9 mouse cellular contexts compared by ENCODE assay signal in the genomic region with DNA sequence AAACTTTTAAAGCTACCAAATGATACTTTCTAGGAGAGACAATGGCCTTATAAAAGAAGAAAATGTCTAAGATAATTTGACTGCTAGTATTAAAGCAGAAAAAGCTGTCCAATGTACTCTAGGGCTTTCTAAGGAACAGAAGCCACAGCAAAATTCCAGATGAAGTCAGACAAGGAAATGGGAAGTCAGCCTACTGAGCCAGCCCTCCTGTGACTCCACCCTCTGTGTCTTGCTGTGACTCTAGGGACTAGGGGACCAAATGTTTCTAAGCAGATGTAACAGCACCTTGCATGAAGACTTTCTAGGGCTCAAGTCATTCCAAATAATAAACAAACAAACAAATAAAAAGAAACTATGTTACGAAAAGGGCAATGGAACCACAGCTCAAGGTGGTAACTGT.
A peak's percentile ranks its signal among the peaks of the same experiment; 100 is the strongest.
DNase-seq lines count a peak whose midpoint lies in the region; ATAC-seq and TF ChIP-seq lines count a peak whose summit lies in the region.
"Had no signal": no experiment of that assay in that cellular context is flagged by ENCODE, and none has a peak within 500 bp of the region (broad histone marks: within the 10 kb centered on the region; RNA-seq: fewer than 3 reads in every experiment).

No protein-coding gene starts in this region.

- no peak for ATAC-seq in heart, embryonic 11.5 days (replicated peaks; ENCODE audit: insufficient number of reproducible peaks, low FRiP score, low TSS enrichment)
- ATAC-seq in forebrain, embryonic 16.5 days: peak; percentile 58
- no peak for ATAC-seq in midbrain, embryonic 14.5 days (ENCODE audit: low FRiP score, low TSS enrichment)
- ATAC-seq in megakaryocyte-erythroid progenitor cell, adult 5-6 weeks (replicated peaks; ENCODE audit: low FRiP score, low TSS enrichment, poor library complexity, severe bottlenecking): no peak

- H3K27me3 ChIP-seq in heart, adult 2 months (ENCODE audit: control insufficient read depth, insufficient read depth, low read length): no peaks in the 10 kb centered on the region
- no peaks in the 10 kb centered on the region for H3K27me3 ChIP-seq in heart, embryonic 11.5 days (ENCODE audit: control insufficient read depth, insufficient read depth, low read length)
- H3K27me3 ChIP-seq in forebrain, embryonic 16.5 days (replicated peaks; ENCODE audit: control insufficient read depth, insufficient read depth, low read length): no peaks in the 10 kb centered on the region
- no peaks in the 10 kb centered on the region for H3K27me3 ChIP-seq in midbrain, embryonic 14.5 days (ENCODE audit: control insufficient read depth, insufficient read depth, low read length)

- intact Hi-C loops in heart, adult 2 months (cut with DNase I): loop anchor here (5.0 kb wide), 1 partner anchor 77 kb away; the partner anchor contains the start of gene Dclk2

- H3K9me3 ChIP-seq in heart, embryonic 11.5 days (replicated peaks; ENCODE audit: control insufficient read depth, low read length): no peaks in the 10 kb centered on the region
- H3K9me3 ChIP-seq in forebrain, embryonic 16.5 days (ENCODE audit: control insufficient read depth, low read length): no peaks in the 10 kb centered on the region
- no peaks in the 10 kb centered on the region for H3K9me3 ChIP-seq in midbrain, embryonic 14.5 days (ENCODE audit: control insufficient read depth, low read length)

- H3K4me3 ChIP-seq in heart, adult 2 months: no peak overlapping the region
- no peak overlapping the region for H3K4me3 ChIP-seq in heart, embryonic 11.5 days (ENCODE audit: low read depth, low read length)
- no peak overlapping the region for H3K4me3 ChIP-seq in forebrain, embryonic 16.5 days (replicated peaks; ENCODE audit: low read length)
- H3K4me3 ChIP-seq in midbrain, embryonic 14.5 days (replicated peaks; ENCODE audit: low read depth, low read length): no peak overlapping the region

- TF ChIP-seq CTCF in heart, adult 2 months (IDR thresholded peaks at IDR 0.05): no peak

- H3K4me2 ChIP-seq in heart, embryonic 11.5 days: no peak overlapping the region
- H3K4me2 ChIP-seq in forebrain, embryonic 16.5 days (ENCODE audit: low read length): no peak overlapping the region
- H3K4me2 ChIP-seq in midbrain, embryonic 14.5 days (ENCODE audit: low read length): peak overlapping the region; percentile 48

- TF ChIP-seq EP300 in heart, adult 2 months (IDR thresholded peaks at IDR 0.05; ENCODE audit: insufficient read depth, low read depth, low read length): no peak

- TF ChIP-seq POLR2A in heart, adult 2 months (IDR thresholded peaks at IDR 0.05; ENCODE audit: insufficient read depth, low read depth, low read length): no peak

- H3K4me1 ChIP-seq in heart, adult 2 months (ENCODE audit: control insufficient read depth, insufficient read depth, low read length): peaks cover 2% of the 10 kb centered on the region
- H3K4me1 ChIP-seq in heart, embryonic 11.5 days (ENCODE audit: control insufficient read depth, insufficient read depth, low read length): peaks cover 3% of the 10 kb centered on the region; the same call in 1 of the 2 replicates
- peaks cover 48% of the 10 kb centered on the region for H3K4me1 ChIP-seq in forebrain, embryonic 16.5 days (replicated peaks; ENCODE audit: control insufficient read depth, insufficient read depth, low read length)
- H3K4me1 ChIP-seq in midbrain, embryonic 14.5 days (ENCODE audit: control insufficient read depth, insufficient read depth, low read length): peaks cover 36% of the 10 kb centered on the region

- H3K9ac ChIP-seq in heart, adult 2 months (ENCODE audit: low read depth, low read length): no peak overlapping the region
- H3K9ac ChIP-seq in heart, embryonic 11.5 days (ENCODE audit: low read depth, low read length): no peak overlapping the region
- no peak overlapping the region for H3K9ac ChIP-seq in forebrain, embryonic 16.5 days (replicated peaks; ENCODE audit: low read depth, low read length)
- H3K9ac ChIP-seq in midbrain, embryonic 14.5 days (replicated peaks; ENCODE audit: low read length): no peak overlapping the region

- H3K79me2 ChIP-seq in heart, adult 2 months (replicated peaks; ENCODE audit: control insufficient read depth, insufficient read depth, low read length): no peaks in the 10 kb centered on the region

- peak overlapping the region; percentile 33 for H3K27ac ChIP-seq in heart, adult 2 months
- no peak overlapping the region for H3K27ac ChIP-seq in heart, embryonic 11.5 days (ENCODE audit: low read depth, low read length)
- peak overlapping the region; percentile 76 for H3K27ac ChIP-seq in forebrain, embryonic 16.5 days (ENCODE audit: low read length)
- H3K27ac ChIP-seq in midbrain, embryonic 14.5 days (replicated peaks; ENCODE audit: low read depth, low read length): peak overlapping the region; percentile 82

- DNase-seq in heart, adult 2 months: peak in 1 of 2 experiments; percentile 9
- DNase-seq in ZHBTc4 (ENCODE audit: low read depth, low spot score): peak; percentile 66
- DNase-seq in midbrain, embryonic 14.5 days: no peak
- no peak for DNase-seq in thymus, postnatal 4 days
- no peak for DNase-seq in retina, postnatal 1 day
- DNase-seq: cerebellum, adult 8-10 months had no signal

- WGBS in heart, adult 2 months: 85% methylated on average over 1 of the region's 1 CpGs
- WGBS in heart, embryonic 11.5 days (ENCODE audit: insufficient replicate concordance): 91% methylated on average over 1 of the region's 1 CpGs
- 50% methylated on average over 1 of the region's 1 CpGs for WGBS in forebrain, embryonic 16.5 days
- WGBS in midbrain, embryonic 14.5 days: 87% methylated on average over 1 of the region's 1 CpGs

- H3K36me3 ChIP-seq in heart, adult 2 months (ENCODE audit: control insufficient read depth, insufficient read depth, low read length): no peaks in the 10 kb centered on the region
- H3K36me3 ChIP-seq in heart, embryonic 11.5 days (ENCODE audit: control insufficient read depth, insufficient read depth, low read length): no peaks in the 10 kb centered on the region
- no peaks in the 10 kb centered on the region for H3K36me3 ChIP-seq in forebrain, embryonic 16.5 days (ENCODE audit: control insufficient read depth, insufficient read depth)
- no peaks in the 10 kb centered on the region for H3K36me3 ChIP-seq in midbrain, embryonic 14.5 days (ENCODE audit: control insufficient read depth, insufficient read depth, low read length)
